ENCODE assay signal across 12 mouse cellular contexts in genomic region chr10:56831966-56832365, GRCm38 (mm10).
DNase-seq lines count a peak whose midpoint lies in the region; ATAC-seq lines count a peak whose summit lies in the region.
"Had no signal": no experiment of that assay in that cellular context is flagged by ENCODE, and none has a peak within 500 bp of the region (broad histone marks: within the 10 kb centered on the region; RNA-seq: fewer than 3 reads in every experiment).

No protein-coding gene starts in this region.

- peak; percentile 33 to 40 for DNase-seq in heart, adult 18-20 months
- DNase-seq in heart, postnatal 14 days, result no peak
- peak; percentile 9 for DNase-seq in layer of hippocampus, adult 9-11 months
- no peak for DNase-seq in layer of hippocampus, postnatal 36 days
- peak; percentile 48 to 58 for DNase-seq in right cerebral cortex, postnatal 10 days (ENCODE audit: low spot score in 2 of 2)
- DNase-seq in right cerebral cortex, postnatal 14 days, result no peak
- DNase-seq: cerebellum, adult 18-20 months; gastrocnemius, postnatal 36 days; heart, postnatal 36 days had no signal

- intact Hi-C loops in heart, postnatal 14 days (cut with DNase I), result loop anchor here (10.0 kb wide), 2 partner anchors 163 to 283 kb away; no protein-coding TSS in a partner anchor

- no peak for ATAC-seq in erythroid progenitor cell, adult 5-6 weeks (replicated peaks; ENCODE audit: low FRiP score, poor library complexity, severe bottlenecking)
- ATAC-seq: forebrain, embryonic 13.5 days; intestine, embryonic 16.5 days had no signal

Comparison
In these comparisons a context has a peak if more than half of its experiments do, and no peak if none do; other contexts are left out.
1. DNase-seq: peak in heart, adult 18-20 months (2 of 2), layer of hippocampus, adult 9-11 months (single experiment) and right cerebral cortex, postnatal 10 days (2 of 2); none in heart, postnatal 14 days (0 of 2), layer of hippocampus, postnatal 36 days (0 of 2) and right cerebral cortex, postnatal 14 days (single experiment).